8 mouse cellular contexts compared by ENCODE assay signal in genomic region chr3:89280606-89281511, GRCm38 (mm10). TPM values are rescaled to one million over a fixed set of nuclear protein-coding genes. Genes with fewer than 3 reads are reported as not detected.
DNase-seq lines count a peak whose midpoint lies in the region; ATAC-seq and TF ChIP-seq lines count a peak whose summit lies in the region.

Gene Efna1 (minus strand): TSS chr3:89281142.

- H3K4me1 ChIP-seq in intestine, embryonic 14.5 days (replicated peaks; ENCODE audit: control insufficient read depth, insufficient read depth, low read length): peaks cover 44% of the 10 kb centered on the region
- H3K4me1 ChIP-seq in liver, adult 2 months (ENCODE audit: control insufficient read depth, insufficient read depth, low read length): peaks cover 24% of the 10 kb centered on the region

- peaks cover 29% of the 10 kb centered on the region; the same call in 1 of the 2 replicates for H3K79me2 ChIP-seq in liver, adult 2 months (ENCODE audit: control insufficient read depth, insufficient read depth, low read length)
- no peaks in the 10 kb centered on the region for H3K79me2 ChIP-seq in myocyte (ENCODE audit: control insufficient read depth, insufficient read depth)

- H3K27ac ChIP-seq in intestine, embryonic 14.5 days (ENCODE audit: low read depth): peak within 1 kb of the TSS; percentile 85
- peak within 1 kb of the TSS; percentile 93 for H3K27ac ChIP-seq in liver, adult 2 months (replicated peaks; ENCODE audit: insufficient read depth, low read depth, low read length)

- H3K36me3 ChIP-seq in intestine, embryonic 14.5 days (ENCODE audit: control insufficient read depth, insufficient read depth, low read length): peaks cover 4% of the 10 kb centered on the region; the same call in 1 of the 2 replicates
- peaks cover 4% of the 10 kb centered on the region for H3K36me3 ChIP-seq in liver, adult 2 months (ENCODE audit: control insufficient read depth, insufficient read depth, low read length)
- no peaks in the 10 kb centered on the region for H3K36me3 ChIP-seq in myocyte (ENCODE audit: control insufficient read depth, insufficient read depth)

- H3ac ChIP-seq in myocyte (ENCODE audit: control insufficient read depth, insufficient read length): no peak within 1 kb of the TSS

- H3K9me3 ChIP-seq in intestine, embryonic 14.5 days (ENCODE audit: control insufficient read depth, low read length): no peaks in the 10 kb centered on the region

- peak; percentile 80 for ATAC-seq in intestine, embryonic 14.5 days (replicated peaks; ENCODE audit: low FRiP score, low TSS enrichment, low read depth)

- DNase-seq in right cerebral cortex, postnatal 10 days (ENCODE audit: low spot score in 2 of 2): peak; percentile 52 to 58
- DNase-seq in right cerebral cortex, adult 18-20 months: no peak
- peak; percentile 64 for DNase-seq in cerebellum, adult 9-10 months
- peak; percentile 35 to 60 for DNase-seq in gastrocnemius, postnatal 4 days (ENCODE audit: low spot score in 2 of 2)
- peak; percentile 84 for DNase-seq in intestine, embryonic 14.5 days (ENCODE audit: low spot score)
- DNase-seq in liver, adult 2 months (ENCODE audit: extremely low read depth, low read depth, low spot score): peak; percentile 94
- peak; percentile 68 to 69 for DNase-seq in urinary bladder, postnatal 4 days (ENCODE audit: low spot score in 2 of 2)

- WGBS in intestine, embryonic 14.5 days: 1% methylated on average over 52 of the region's 52 CpGs
- under 1% methylated on average over 52 of the region's 52 CpGs for WGBS in liver, adult 2 months

- H3K27me3 ChIP-seq in intestine, embryonic 14.5 days (replicated peaks; ENCODE audit: control insufficient read depth, insufficient read depth, low read length): 0 out of 2 replicates have a peak, but pooled peaks cover 4% of the 10 kb centered on the region
- no peaks in the 10 kb centered on the region for H3K27me3 ChIP-seq in liver, adult 2 months (ENCODE audit: control insufficient read depth, insufficient read depth, low read length)
- peaks cover 5% of the 10 kb centered on the region for H3K27me3 ChIP-seq in myocyte (ENCODE audit: control insufficient read depth, insufficient read depth, insufficient read length)

- peak within 1 kb of the TSS; percentile 61 for H3K4me3 ChIP-seq in intestine, embryonic 14.5 days (ENCODE audit: low read depth, low read length)
- H3K4me3 ChIP-seq in liver, adult 2 months (ENCODE audit: insufficient read depth, low read depth, low read length): peak within 1 kb of the TSS; percentile 86
- peak within 1 kb of the TSS; percentile 59 for H3K4me3 ChIP-seq in myocyte

- peak within 1 kb of the TSS; percentile 64 for H3K9ac ChIP-seq in intestine, embryonic 14.5 days (ENCODE audit: low read length)
- H3K9ac ChIP-seq in liver, adult 2 months (ENCODE audit: low read depth, low read length): peak within 1 kb of the TSS; percentile 75

- peak; percentile 57; the same call in 1 of the 2 replicates for TF ChIP-seq POLR2A in liver, adult 2 months (IDR thresholded peaks at IDR 0.05; ENCODE audit: extremely low read depth, insufficient read depth, low read length)
- TF ChIP-seq POLR2A in myocyte (IDR thresholded peaks at IDR 0.05; ENCODE audit: insufficient read length, low read depth): no peak

- no peak; the same call in 1 of the 2 replicates for TF ChIP-seq CTCF in liver, adult 2 months (IDR thresholded peaks at IDR 0.05; ENCODE audit: low read depth, low read length)

- peak within 1 kb of the TSS; percentile 71 for H3K4me2 ChIP-seq in intestine, embryonic 14.5 days (ENCODE audit: low read length)
- H3K4me2 ChIP-seq in myocyte (ENCODE audit: low read depth): peak within 1 kb of the TSS; percentile 83

TF ChIP-seq in myocyte, 11 proteins besides CTCF, POLR2A, EP300 and RAD21:
- TF ChIP-seq E2F4 (IDR thresholded peaks at IDR 0.05; ENCODE audit: insufficient read depth) (no peak), MYOG (IDR thresholded peaks at IDR 0.05; ENCODE audit: control insufficient read depth in 1 of 3, insufficient read depth in 1 of 3, insufficient read length in 2 of 3, low read depth in 2 of 3) (peak in 1 of 3 experiments; percentile 3)

RNA-seq across cellular contexts. Expression of gene Efna1, which starts in this region (rescaled TPM):
- 10 to 100 TPM; 20.4 to 21.8 TPM for total RNA-seq in gastrocnemius, postnatal 4 days (2021)
- polyA plus RNA-seq in intestine, embryonic 14.5 days (2014; fragmentation: Nextera tagmentation; extraction: Ambion mirVana): 46.2 and 46.6 TPM in 2 replicates
- 22.1 and 35.2 TPM in 2 replicates for total RNA-seq in liver, adult 2 months (2014; rRNA removed)
- polyA plus RNA-seq in liver, adult 2 months (2012; rRNA removed): 73.1 and 73.4 TPM in 2 replicates
- 8.2 TPM for polyA plus RNA-seq in myocyte (2012; fragmentation: generic; extraction: Trizol)
